Comparison of ENCODE assay signal across 10 mouse cellular contexts in genomic region chr11:96282795-96283430, GRCm38 (mm10). TPM values are rescaled to one million over a fixed set of nuclear protein-coding genes. Genes with fewer than 3 reads are reported as not detected.
DNase-seq lines count a peak whose midpoint lies in the region; ATAC-seq and TF ChIP-seq lines count a peak whose summit lies in the region.
"Had no signal": no experiment of that assay in that cellular context is flagged by ENCODE, and none has a peak within 500 bp of the region (broad histone marks: within the 10 kb centered on the region; RNA-seq: fewer than 3 reads in every experiment).

No protein-coding gene starts in this region.

- peak overlapping the region; percentile 76 for H3K4me2 ChIP-seq in lung, embryonic 16.5 days (ENCODE audit: low read depth, low read length)
- H3K4me2 ChIP-seq in kidney, embryonic 15.5 days: peak overlapping the region; percentile 90
- peak overlapping the region; percentile 87 for H3K4me2 ChIP-seq in neural tube, embryonic 15.5 days
- H3K4me2 ChIP-seq: midbrain, embryonic 12.5 days had no signal

- no peak for TF ChIP-seq POLR2A in lung, adult 2 months (IDR thresholded peaks at IDR 0.05; ENCODE audit: borderline replicate concordance, extremely low read depth, low read depth, low read length)

- no peak overlapping the region for H3K27ac ChIP-seq in lung, embryonic 16.5 days (ENCODE audit: low read length)
- H3K27ac ChIP-seq in kidney, embryonic 15.5 days: peak overlapping the region; percentile 100
- peak overlapping the region; percentile 99 for H3K27ac ChIP-seq in neural tube, embryonic 15.5 days (replicated peaks)
- H3K27ac ChIP-seq: midbrain, embryonic 12.5 days had no signal

- no peak for ATAC-seq in lung, embryonic 16.5 days (ENCODE audit: low read depth)
- ATAC-seq in kidney, embryonic 15.5 days (replicated peaks; ENCODE audit: low FRiP score): no peak
- no peak for ATAC-seq in neural tube, embryonic 15.5 days (ENCODE audit: low FRiP score)

- no peaks in the 10 kb centered on the region for H3K9me3 ChIP-seq in lung, embryonic 16.5 days (ENCODE audit: control insufficient read depth, low read length)
- H3K9me3 ChIP-seq in kidney, embryonic 15.5 days (replicated peaks): no peaks in the 10 kb centered on the region
- no peaks in the 10 kb centered on the region for H3K9me3 ChIP-seq in neural tube, embryonic 15.5 days (replicated peaks)
- H3K9me3 ChIP-seq: midbrain, embryonic 12.5 days had no signal

- peak; percentile 66 for DNase-seq in adrenal gland, postnatal 10 days
- DNase-seq in adrenal gland, postnatal 4 days (ENCODE audit: low spot score in 2 of 2): no peak
- no peak for DNase-seq in lung, adult 2 months
- no peak for DNase-seq in spleen, postnatal 10 days (ENCODE audit: low spot score in 2 of 2)
- no peak for DNase-seq in cerebellum, postnatal 25 days
- DNase-seq: cerebellum, postnatal 14 days had no signal

- peaks cover 67% of the 10 kb centered on the region for H3K27me3 ChIP-seq in lung, embryonic 16.5 days (ENCODE audit: control insufficient read depth, insufficient read depth, low read depth, low read length)
- peaks cover 3% of the 10 kb centered on the region; the same call in 1 of the 2 replicates for H3K27me3 ChIP-seq in kidney, embryonic 15.5 days
- no peaks in the 10 kb centered on the region for H3K27me3 ChIP-seq in neural tube, embryonic 15.5 days (replicated peaks)

- under 1% methylated on average over 49 of the region's 49 CpGs for WGBS in lung, embryonic 16.5 days
- 3% methylated on average over 47 of the region's 49 CpGs for WGBS in lung, adult 2 months
- WGBS in kidney, embryonic 15.5 days: under 1% methylated on average over 49 of the region's 49 CpGs
- WGBS in neural tube, embryonic 15.5 days: under 1% methylated on average over 49 of the region's 49 CpGs

- peak overlapping the region; percentile 51 for H3K4me3 ChIP-seq in lung, embryonic 16.5 days (ENCODE audit: low read length)
- H3K4me3 ChIP-seq in lung, adult 2 months (replicated peaks; ENCODE audit: extremely low read depth, low read depth, low read length): no peak overlapping the region
- peak overlapping the region; percentile 80 for H3K4me3 ChIP-seq in kidney, embryonic 15.5 days (replicated peaks)
- H3K4me3 ChIP-seq in neural tube, embryonic 15.5 days (replicated peaks): peak overlapping the region; percentile 60
- H3K4me3 ChIP-seq: midbrain, embryonic 12.5 days had no signal

- no peak for TF ChIP-seq CTCF in lung, adult 2 months (IDR thresholded peaks at IDR 0.05; ENCODE audit: insufficient read depth, low read length)

- peaks cover 4% of the 10 kb centered on the region; the same call in 1 of the 2 replicates for H3K4me1 ChIP-seq in lung, embryonic 16.5 days (replicated peaks; ENCODE audit: control insufficient read depth, insufficient read depth, low read length)
- 0 out of 2 replicates have a peak, but pooled peaks cover 2% of the 10 kb centered on the region for H3K4me1 ChIP-seq in lung, adult 2 months (ENCODE audit: control insufficient read depth, insufficient read depth, low read length)
- peaks cover 47% of the 10 kb centered on the region for H3K4me1 ChIP-seq in kidney, embryonic 15.5 days
- peaks cover 39% of the 10 kb centered on the region for H3K4me1 ChIP-seq in neural tube, embryonic 15.5 days

- H3K36me3 ChIP-seq in lung, embryonic 16.5 days (ENCODE audit: control insufficient read depth, insufficient read depth, low read length): no peaks in the 10 kb centered on the region
- no peaks in the 10 kb centered on the region for H3K36me3 ChIP-seq in kidney, embryonic 15.5 days
- no peaks in the 10 kb centered on the region for H3K36me3 ChIP-seq in neural tube, embryonic 15.5 days
- H3K36me3 ChIP-seq: midbrain, embryonic 12.5 days had no signal

- peak overlapping the region; percentile 45; the same call in 1 of the 2 replicates for H3K9ac ChIP-seq in lung, embryonic 16.5 days (ENCODE audit: low read length)
- peak overlapping the region; percentile 96 for H3K9ac ChIP-seq in kidney, embryonic 15.5 days
- peak overlapping the region; percentile 83 for H3K9ac ChIP-seq in neural tube, embryonic 15.5 days (replicated peaks)
- H3K9ac ChIP-seq: midbrain, embryonic 12.5 days had no signal

RNA-seq across cellular contexts. Expression of gene Hoxb8, which starts 1.2 kb away (rescaled TPM):
- total RNA-seq in adrenal gland, postnatal 10 days (2021): 10 to 100 TPM; 38.5 to 44.0 TPM
- 10 to 100 TPM; 58.4 to 61.2 TPM for total RNA-seq in adrenal gland, postnatal 4 days (2021)
- 0.33 and 0.79 TPM in 2 replicates for polyA plus RNA-seq in lung, embryonic 16.5 days (2015; fragmentation: Nextera tagmentation; extraction: Ambion mirVana)
- polyA plus RNA-seq in lung, adult 2 months (2012; rRNA removed): 0.18 and 0.44 TPM in 2 replicates
- polyA plus RNA-seq in kidney, embryonic 15.5 days (2015; fragmentation: Nextera tagmentation; extraction: Ambion mirVana): 8.9 and 9.8 TPM in 2 replicates
- 63.1 and 71.8 TPM in 2 replicates for polyA plus RNA-seq in neural tube, embryonic 15.5 days (2015; fragmentation: Nextera tagmentation; extraction: Ambion mirVana)
- polyA plus RNA-seq: midbrain, embryonic 12.5 days had no signal

RNA-seq across cellular contexts. Expression of gene Hoxb7, which starts 3.5 kb away (rescaled TPM):
- total RNA-seq in adrenal gland, postnatal 10 days (2021): 10 to 100 TPM; 27.3 to 27.7 TPM
- 10 to 100 TPM; 39.4 to 49.8 TPM for total RNA-seq in adrenal gland, postnatal 4 days (2021)
- 2.2 and 3.2 TPM in 2 replicates for polyA plus RNA-seq in lung, embryonic 16.5 days (2015; fragmentation: Nextera tagmentation; extraction: Ambion mirVana)
- 0.52 and 1.1 TPM in 2 replicates for polyA plus RNA-seq in lung, adult 2 months (2012; rRNA removed)
- polyA plus RNA-seq in kidney, embryonic 15.5 days (2015; fragmentation: Nextera tagmentation; extraction: Ambion mirVana): 58.5 and 62.7 TPM in 2 replicates
- polyA plus RNA-seq in neural tube, embryonic 15.5 days (2015; fragmentation: Nextera tagmentation; extraction: Ambion mirVana): 101 and 115 TPM in 2 replicates
- polyA plus RNA-seq: midbrain, embryonic 12.5 days had no signal

RNA-seq across cellular contexts. Expression of gene Hoxb6, which starts 9.4 kb away (rescaled TPM):
- total RNA-seq in adrenal gland, postnatal 10 days (2021): 10 to 100 TPM; 23.6 to 29.8 TPM
- 10 to 100 TPM; 43.6 to 47.9 TPM for total RNA-seq in adrenal gland, postnatal 4 days (2021)
- 8.8 and 11.6 TPM in 2 replicates for polyA plus RNA-seq in lung, embryonic 16.5 days (2015; fragmentation: Nextera tagmentation; extraction: Ambion mirVana)
- polyA plus RNA-seq in lung, adult 2 months (2012; rRNA removed): 8.1 and 8.2 TPM in 2 replicates
- polyA plus RNA-seq in kidney, embryonic 15.5 days (2015; fragmentation: Nextera tagmentation; extraction: Ambion mirVana): 47.1 and 49.1 TPM in 2 replicates
- 109 and 135 TPM in 2 replicates for polyA plus RNA-seq in neural tube, embryonic 15.5 days (2015; fragmentation: Nextera tagmentation; extraction: Ambion mirVana)
- polyA plus RNA-seq: midbrain, embryonic 12.5 days had no signal

RNA-seq across cellular contexts. Expression of gene Hoxb9, which starts 11.7 kb away (rescaled TPM):
- total RNA-seq in adrenal gland, postnatal 10 days (2021): 10 to 100 TPM; 55.7 to 73.6 TPM
- 10 to 100 TPM; 86.0 to 93.6 TPM for total RNA-seq in adrenal gland, postnatal 4 days (2021)
- polyA plus RNA-seq in lung, embryonic 16.5 days (2015; fragmentation: Nextera tagmentation; extraction: Ambion mirVana): 0.28 and 0.30 TPM in 2 replicates
- polyA plus RNA-seq in lung, adult 2 months (2012; rRNA removed): 0.14 TPM in 1 of 2 replicates, not detected in the other
- polyA plus RNA-seq in kidney, embryonic 15.5 days (2015; fragmentation: Nextera tagmentation; extraction: Ambion mirVana): 22.3 and 27.2 TPM in 2 replicates
- 55.7 and 57.5 TPM in 2 replicates for polyA plus RNA-seq in neural tube, embryonic 15.5 days (2015; fragmentation: Nextera tagmentation; extraction: Ambion mirVana)
- polyA plus RNA-seq: midbrain, embryonic 12.5 days had no signal

RNA-seq across cellular contexts. Expression of gene Hoxb5, which starts 20.2 kb away (rescaled TPM):
- 10 to 100 TPM; 12.1 to 17.1 TPM for total RNA-seq in adrenal gland, postnatal 10 days (2021)
- total RNA-seq in adrenal gland, postnatal 4 days (2021): 10 to 100 TPM; 26.5 to 27.8 TPM
- polyA plus RNA-seq in lung, embryonic 16.5 days (2015; fragmentation: Nextera tagmentation; extraction: Ambion mirVana): 39.2 and 46.6 TPM in 2 replicates
- polyA plus RNA-seq in lung, adult 2 months (2012; rRNA removed): 12.1 and 15.6 TPM in 2 replicates
- 18.8 and 20.2 TPM in 2 replicates for polyA plus RNA-seq in kidney, embryonic 15.5 days (2015; fragmentation: Nextera tagmentation; extraction: Ambion mirVana)
- 39.5 and 106 TPM in 2 replicates for polyA plus RNA-seq in neural tube, embryonic 15.5 days (2015; fragmentation: Nextera tagmentation; extraction: Ambion mirVana)
- polyA plus RNA-seq: midbrain, embryonic 12.5 days had no signal

Comparison
In these comparisons a context has a peak if more than half of its experiments do, and no peak if none do; other contexts are left out.
1. H3K9ac ChIP-seq: peak in every context shown above with its lines; median percentile 96 in kidney, embryonic 15.5 days; 83 in neural tube, embryonic 15.5 days; 45 in lung, embryonic 16.5 days.
2. RNA of gene Hoxb7, which starts 3.5 kb away (polyA plus RNA-seq): 101 to 115 TPM in neural tube, embryonic 15.5 days and 58.5 to 62.7 TPM in kidney, embryonic 15.5 days; 2.2 to 3.2 TPM in lung, embryonic 16.5 days and 0.52 to 1.1 TPM in lung, adult 2 months; every median in the first group is over 10 times any median in the second.
3. Peak in every context shown above with its lines, with median percentiles within 50 percentile points of each other: H3K4me2 ChIP-seq.